In genomic region chr12:17881371-17882116, GRCm38 (mm10) we compare ENCODE assay signal across 8 mouse cellular contexts.
DNase-seq lines count a peak whose midpoint lies in the region; ATAC-seq and TF ChIP-seq lines count a peak whose summit lies in the region.

No protein-coding gene starts in this region.

- H3K27ac ChIP-seq in hindbrain, embryonic 11.5 days (ENCODE audit: low read depth, low read length), result peak overlapping the region; percentile 86
- H3K27ac ChIP-seq in lung, embryonic 16.5 days (ENCODE audit: low read length), result peak overlapping the region; percentile 89
- no peak overlapping the region for H3K27ac ChIP-seq in thymus, adult 2 months (ENCODE audit: control insufficient read depth, insufficient read depth, low read length)

- peak overlapping the region; percentile 38 for H3K4me2 ChIP-seq in hindbrain, embryonic 11.5 days (replicated peaks; ENCODE audit: low read depth, low read length)
- H3K4me2 ChIP-seq in lung, embryonic 16.5 days (ENCODE audit: low read depth, low read length), result peak overlapping the region; percentile 50

- DNase-seq in Muller cell, postnatal 12 days (ENCODE audit: inconsistent ontology term), result peak; percentile 97
- DNase-seq in cerebellum, adult 9-10 months, result peak; percentile 40
- DNase-seq in frontal cortex, postnatal 10 days (ENCODE audit: low spot score in 2 of 2), result peak; percentile 80 to 87
- peak; percentile 91 for DNase-seq in hindbrain, embryonic 11.5 days (ENCODE audit: low spot score)
- DNase-seq in layer of hippocampus, adult 9-11 months, result peak; percentile 93
- DNase-seq in ovary, adult 18-20 months (ENCODE audit: low spot score), result peak; percentile 89
- peak; percentile 71 for DNase-seq in thymus, adult 2 months

- H3K36me3 ChIP-seq in hindbrain, embryonic 11.5 days (ENCODE audit: control insufficient read depth, insufficient read depth, low read length), result no peaks in the 10 kb centered on the region
- H3K36me3 ChIP-seq in lung, embryonic 16.5 days (ENCODE audit: control insufficient read depth, insufficient read depth, low read length), result no peaks in the 10 kb centered on the region
- no peaks in the 10 kb centered on the region for H3K36me3 ChIP-seq in thymus, adult 2 months (ENCODE audit: control insufficient read depth, insufficient read depth, low read length)

- no peaks in the 10 kb centered on the region for H3K9me3 ChIP-seq in hindbrain, embryonic 11.5 days (ENCODE audit: control insufficient read depth, low read length)
- no peaks in the 10 kb centered on the region for H3K9me3 ChIP-seq in lung, embryonic 16.5 days (ENCODE audit: control insufficient read depth, low read length)

- ATAC-seq in hindbrain, embryonic 11.5 days (ENCODE audit: low FRiP score), result peak; percentile 100
- peak; percentile 100 for ATAC-seq in lung, embryonic 16.5 days (ENCODE audit: low read depth)

- peak; percentile 43; the same call in 1 of the 2 replicates for TF ChIP-seq CTCF in thymus, adult 2 months (IDR thresholded peaks at IDR 0.05; ENCODE audit: borderline replicate concordance, control insufficient read depth, extremely low read depth, insufficient read depth, low read length, poor library complexity)

- no peaks in the 10 kb centered on the region for H3K4me1 ChIP-seq in hindbrain, embryonic 11.5 days (replicated peaks; ENCODE audit: control insufficient read depth, insufficient read depth, low read length)
- H3K4me1 ChIP-seq in lung, embryonic 16.5 days (replicated peaks; ENCODE audit: control insufficient read depth, insufficient read depth, low read length), result no peaks in the 10 kb centered on the region
- peaks cover 5% of the 10 kb centered on the region for H3K4me1 ChIP-seq in thymus, adult 2 months (replicated peaks; ENCODE audit: control insufficient read depth, insufficient read depth, low read length)

- H3K27me3 ChIP-seq in hindbrain, embryonic 11.5 days (ENCODE audit: control insufficient read depth, insufficient read depth, low read length), result no peaks in the 10 kb centered on the region
- no peaks in the 10 kb centered on the region for H3K27me3 ChIP-seq in lung, embryonic 16.5 days (ENCODE audit: control insufficient read depth, insufficient read depth, low read depth, low read length)
- no peaks in the 10 kb centered on the region for H3K27me3 ChIP-seq in thymus, adult 2 months (ENCODE audit: control insufficient read depth, insufficient read depth, low read length)

- peak overlapping the region; percentile 74 for H3K4me3 ChIP-seq in hindbrain, embryonic 11.5 days (ENCODE audit: low read depth, low read length)
- H3K4me3 ChIP-seq in lung, embryonic 16.5 days (ENCODE audit: low read length), result peak overlapping the region; percentile 90
- H3K4me3 ChIP-seq in thymus, adult 2 months (ENCODE audit: control insufficient read depth, insufficient read depth, low read length), result peak overlapping the region; percentile 98

- 0 out of 2 replicates have a peak, but pooled peaks have one; percentile 30 for TF ChIP-seq POLR2A in thymus, adult 2 months (IDR thresholded peaks at IDR 0.05; ENCODE audit: control insufficient read depth, extremely low read depth, insufficient read depth, low read length, poor library complexity)

- peak overlapping the region; percentile 91 for H3K9ac ChIP-seq in hindbrain, embryonic 11.5 days (ENCODE audit: low read depth, low read length)
- peak overlapping the region; percentile 92 for H3K9ac ChIP-seq in lung, embryonic 16.5 days (ENCODE audit: low read length)

- under 1% methylated on average over 38 of the region's 59 CpGs for WGBS in hindbrain, embryonic 11.5 days
- WGBS in lung, embryonic 16.5 days, result under 1% methylated on average over 55 of the region's 59 CpGs
- WGBS in thymus, adult 2 months, result under 1% methylated on average over 59 of the region's 59 CpGs

Comparison
In these comparisons a context has a peak if more than half of its experiments do, and no peak if none do; other contexts are left out.
1. DNase-seq: peak in every context shown above with its lines; median percentile 97 in Muller cell, postnatal 12 days; 93 in layer of hippocampus, adult 9-11 months; 91 in hindbrain, embryonic 11.5 days; 89 in ovary, adult 18-20 months; 84 in frontal cortex, postnatal 10 days; 71 in thymus, adult 2 months; 40 in cerebellum, adult 9-10 months.